ENCODE assay signal across 15 mouse cellular contexts in genomic region chr8:28366470-28366869, GRCm38 (mm10).
"Had no signal": no experiment of that assay in that cellular context is flagged by ENCODE, and none has a peak within 500 bp of the region (broad histone marks: within the 10 kb centered on the region; RNA-seq: fewer than 3 reads in every experiment).

No protein-coding gene starts in this region.

- H3K4me1 ChIP-seq: midbrain, embryonic 10.5 days; midbrain, embryonic 12.5 days; neural tube, embryonic 12.5 days had no signal

- H3K36me3 ChIP-seq: midbrain, embryonic 10.5 days; midbrain, embryonic 12.5 days; neural tube, embryonic 12.5 days had no signal

- H3K9me3 ChIP-seq: midbrain, embryonic 10.5 days; midbrain, embryonic 12.5 days; neural tube, embryonic 12.5 days had no signal

- DNase-seq: lung, adult 18-20 months; lung, embryonic 14.5 days; lung, postnatal 10 days; lung, postnatal 4 days; midbrain, embryonic 14.5 days; right cerebral cortex, adult 18-20 months; right cerebral cortex, postnatal 25 days; right cerebral cortex, postnatal 4 days; spleen, adult 18-20 months; thymus, adult 2 months; thymus, postnatal 25 days; thymus, postnatal 4 days had no signal

- H3K27ac ChIP-seq: midbrain, embryonic 10.5 days; midbrain, embryonic 12.5 days; neural tube, embryonic 12.5 days had no signal

- H3K9ac ChIP-seq: lung, embryonic 14.5 days; midbrain, embryonic 12.5 days; neural tube, embryonic 12.5 days had no signal

- H3K4me2 ChIP-seq: lung, embryonic 14.5 days; midbrain, embryonic 12.5 days; neural tube, embryonic 12.5 days had no signal

- H3K27me3 ChIP-seq: midbrain, embryonic 12.5 days; neural tube, embryonic 12.5 days had no signal

- H3K4me3 ChIP-seq: midbrain, embryonic 10.5 days; midbrain, embryonic 12.5 days; neural tube, embryonic 12.5 days had no signal
